Mouse (Mus musculus): Measurements from ENCODE around the gene Adamts6. TPM values are rescaled to one million over a fixed set of nuclear protein-coding genes. Genes with fewer than 3 reads are reported as not detected.

The Adamts6 gene
- total and polyA plus RNA-seq, 2 experiments from 2014 or later = 0.38 to 4.6 TPM

GRCm38 (mm10) chr13:104393427-104394356 is 106.1 kb downstream of the Adamts6 start:
- no peaks in the 10 kb centered on the region for H3K4me1 ChIP-seq (ENCODE audit: insufficient read depth, low read length)
- no peak for ATAC-seq (ENCODE audit: low FRiP score)
- 95% methylated on average over 8 of the region's 8 CpGs for WGBS
- no peak overlapping the region for H3K27ac ChIP-seq (ENCODE audit: low read depth, low read length)
- TF ChIP-seq CTCF (IDR thresholded peaks at IDR 0.05) = no peak
- H3K9me3 ChIP-seq (ENCODE audit: low read length) = no peaks in the 10 kb centered on the region
- H3K9ac ChIP-seq (replicated peaks; ENCODE audit: low read length, poor library complexity, severe bottlenecking) = no peak overlapping the region
- no peaks in the 10 kb centered on the region for H3K36me3 ChIP-seq (ENCODE audit: insufficient read depth, low read length)
- no peaks in the 10 kb centered on the region for H3K27me3 ChIP-seq (ENCODE audit: insufficient read depth, low read length)
- DNase-seq (ENCODE audit: low spot score) = peak; percentile 58
- no peak overlapping the region for H3K4me2 ChIP-seq (ENCODE audit: low read depth, low read length, poor library complexity, severe bottlenecking)
- H3K4me3 ChIP-seq (ENCODE audit: low read depth, low read length) = no peak overlapping the region

- Histone ChIP-seq H3K4me2 (ENCODE audit: low read depth, low read length, poor library complexity, severe bottlenecking) (no peak overlapping the region), H3K27me3 (ENCODE audit: insufficient read depth, low read length) (no peaks in the 10 kb centered on the region), H3K36me3 (ENCODE audit: insufficient read depth, low read length) (no peaks in the 10 kb centered on the region), H3K9me3 (ENCODE audit: low read length) (no peaks in the 10 kb centered on the region), H3K9ac (replicated peaks; ENCODE audit: low read length, poor library complexity, severe bottlenecking) (no peak overlapping the region), H3K27ac (ENCODE audit: low read depth, low read length) (no peak overlapping the region), H3K4me1 (ENCODE audit: insufficient read depth, low read length) (no peaks in the 10 kb centered on the region), H3K4me3 (ENCODE audit: low read depth, low read length) (no peak overlapping the region)
- 35% methylated on average over 8 of the region's 8 CpGs for WGBS
- DNase-seq (ENCODE audit: low spot score) (peak; percentile 47), ATAC-seq (ENCODE audit: low FRiP score) (no peak)
- TF ChIP-seq CTCF (IDR thresholded peaks at IDR 0.05) = no peak
Observed at GRCm38 (mm10) chr13:104397814-104398213, 110.2 kb downstream of the Adamts6 start.

GRCm38 (mm10) chr13:104432734-104433133 is 145.1 kb downstream of the Adamts6 start:
- no peak overlapping the region for H3K4me2 ChIP-seq (ENCODE audit: low read depth, low read length, poor library complexity, severe bottlenecking)
- ATAC-seq (ENCODE audit: low FRiP score) (no peak), DNase-seq (ENCODE audit: low spot score) (no peak)
- H3K4me1 ChIP-seq (ENCODE audit: insufficient read depth, low read length) = no peaks in the 10 kb centered on the region
- H3K36me3 ChIP-seq (ENCODE audit: insufficient read depth, low read length) = no peaks in the 10 kb centered on the region
- H3K4me3 ChIP-seq (ENCODE audit: low read depth, low read length) = no peak overlapping the region
- H3K9me3 ChIP-seq (ENCODE audit: low read length) = no peaks in the 10 kb centered on the region
- H3K9ac ChIP-seq (replicated peaks; ENCODE audit: low read length, poor library complexity, severe bottlenecking) = no peak overlapping the region
- 96% methylated on average over 2 of the region's 2 CpGs for WGBS
- no peak for TF ChIP-seq CTCF (IDR thresholded peaks at IDR 0.05)
- H3K27ac ChIP-seq (ENCODE audit: low read depth, low read length) = no peak overlapping the region
- H3K27me3 ChIP-seq (ENCODE audit: insufficient read depth, low read length) = no peaks in the 10 kb centered on the region

- no peak for TF ChIP-seq CTCF (IDR thresholded peaks at IDR 0.05)
- DNase-seq (ENCODE audit: low spot score) (no peak), ATAC-seq (ENCODE audit: low FRiP score) (no peak)
- Histone ChIP-seq H3K27ac (ENCODE audit: low read depth, low read length) (no peak overlapping the region), H3K9ac (replicated peaks; ENCODE audit: low read length, poor library complexity, severe bottlenecking) (no peak overlapping the region), H3K27me3 (ENCODE audit: insufficient read depth, low read length) (no peaks in the 10 kb centered on the region), H3K9me3 (ENCODE audit: low read length) (no peaks in the 10 kb centered on the region), H3K36me3 (ENCODE audit: insufficient read depth, low read length) (no peaks in the 10 kb centered on the region), H3K4me1 (ENCODE audit: insufficient read depth, low read length) (no peaks in the 10 kb centered on the region), H3K4me3 (ENCODE audit: low read depth, low read length) (no peak overlapping the region), H3K4me2 (ENCODE audit: low read depth, low read length, poor library complexity, severe bottlenecking) (no peak overlapping the region)
- 94% methylated on average over 7 of the region's 7 CpGs for WGBS
Observed at GRCm38 (mm10) chr13:104442559-104442958, 154.9 kb downstream of the Adamts6 start.

- H3K4me1 ChIP-seq (ENCODE audit: insufficient read depth, low read length) = no peaks in the 10 kb centered on the region
- H3K4me2 ChIP-seq (ENCODE audit: low read depth, low read length, poor library complexity, severe bottlenecking) = no peak overlapping the region
- ATAC-seq (ENCODE audit: low FRiP score) (no peak), DNase-seq (ENCODE audit: low spot score) (no peak)
- WGBS = 58% methylated on average over 1 of the region's 1 CpGs
- peak; percentile 34 for TF ChIP-seq CTCF (IDR thresholded peaks at IDR 0.05)
- no peaks in the 10 kb centered on the region for H3K27me3 ChIP-seq (ENCODE audit: insufficient read depth, low read length)
- H3K9me3 ChIP-seq (ENCODE audit: low read length) = no peaks in the 10 kb centered on the region
- no peak overlapping the region for H3K4me3 ChIP-seq (ENCODE audit: low read depth, low read length)
- no peak overlapping the region for H3K9ac ChIP-seq (replicated peaks; ENCODE audit: low read length, poor library complexity, severe bottlenecking)
- H3K36me3 ChIP-seq (ENCODE audit: insufficient read depth, low read length) = no peaks in the 10 kb centered on the region
- no peak overlapping the region for H3K27ac ChIP-seq (ENCODE audit: low read depth, low read length)
Observed at GRCm38 (mm10) chr13:104445437-104445836, 157.8 kb downstream of the Adamts6 start.

- Histone ChIP-seq H3K4me3 (ENCODE audit: low read depth, low read length) (no peak overlapping the region), H3K9ac (replicated peaks; ENCODE audit: low read length, poor library complexity, severe bottlenecking) (no peak overlapping the region), H3K36me3 (ENCODE audit: insufficient read depth, low read length) (no peaks in the 10 kb centered on the region), H3K4me2 (ENCODE audit: low read depth, low read length, poor library complexity, severe bottlenecking) (no peak overlapping the region), H3K27ac (ENCODE audit: low read depth, low read length) (no peak overlapping the region), H3K9me3 (ENCODE audit: low read length) (no peaks in the 10 kb centered on the region), H3K27me3 (ENCODE audit: insufficient read depth, low read length) (no peaks in the 10 kb centered on the region), H3K4me1 (ENCODE audit: insufficient read depth, low read length) (no peaks in the 10 kb centered on the region)
- ATAC-seq (ENCODE audit: low FRiP score) (no peak), DNase-seq (ENCODE audit: low spot score) (no peak)
- no peak for TF ChIP-seq CTCF (IDR thresholded peaks at IDR 0.05)
- 92% methylated on average over 1 of the region's 1 CpGs for WGBS
Observed at GRCm38 (mm10) chr13:104446974-104447373, 159.3 kb downstream of the Adamts6 start.

Measured in midbrain, postnatal 0 days (tissue).